Mouse (Mus musculus) right cerebral cortex, postnatal 4 days (tissue): ENCODE data around the gene Nmrk2.

Experiments
- DNase-seq: peaks from one replicate; pipeline ENCODE4 v3.0.0-alpha.2; 2022

Nmrk2 gene

DNA sequence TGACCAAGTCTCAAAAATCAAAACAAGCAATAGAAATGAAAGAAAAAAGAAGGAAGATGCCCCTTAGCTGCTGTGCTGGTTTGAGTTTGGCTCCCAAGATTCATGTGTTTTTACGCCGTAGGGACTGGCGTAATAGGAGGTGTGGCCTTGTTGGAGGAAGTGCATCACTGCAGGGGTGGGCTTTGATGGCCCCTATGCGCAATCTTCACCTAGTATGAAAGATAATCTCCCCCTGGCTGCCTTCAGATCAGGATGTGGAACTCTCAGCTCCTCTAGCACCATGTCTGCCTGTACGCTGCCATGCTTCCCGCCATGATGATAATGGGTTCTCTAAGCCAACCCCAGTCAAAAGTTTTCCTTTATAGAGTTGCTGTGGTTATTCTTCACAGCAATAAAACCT lies 14.4 kb upstream of the Nmrk2 start:
- no peak for DNase-seq

DNA sequence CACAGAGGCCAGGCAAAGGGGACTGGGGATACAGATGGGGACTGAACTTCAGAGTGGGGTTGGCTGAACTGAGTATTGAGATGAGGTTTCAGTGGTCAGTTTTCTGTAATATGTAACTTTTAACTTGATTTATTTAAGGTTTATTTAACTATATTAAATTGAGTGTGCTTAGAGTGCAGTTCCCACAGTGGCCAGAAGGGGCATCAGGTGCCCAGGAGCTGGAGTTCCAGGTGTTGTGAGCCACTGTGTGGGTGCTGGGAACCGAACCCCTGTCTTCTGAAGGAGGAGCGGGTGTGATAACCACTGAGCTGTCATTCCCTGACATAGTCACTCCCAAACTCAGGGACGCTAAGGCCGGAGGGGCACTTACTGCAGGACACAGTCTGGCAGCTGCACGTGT lies 8.3 kb upstream of the Nmrk2 start:
- no peak for DNase-seq

DNA sequence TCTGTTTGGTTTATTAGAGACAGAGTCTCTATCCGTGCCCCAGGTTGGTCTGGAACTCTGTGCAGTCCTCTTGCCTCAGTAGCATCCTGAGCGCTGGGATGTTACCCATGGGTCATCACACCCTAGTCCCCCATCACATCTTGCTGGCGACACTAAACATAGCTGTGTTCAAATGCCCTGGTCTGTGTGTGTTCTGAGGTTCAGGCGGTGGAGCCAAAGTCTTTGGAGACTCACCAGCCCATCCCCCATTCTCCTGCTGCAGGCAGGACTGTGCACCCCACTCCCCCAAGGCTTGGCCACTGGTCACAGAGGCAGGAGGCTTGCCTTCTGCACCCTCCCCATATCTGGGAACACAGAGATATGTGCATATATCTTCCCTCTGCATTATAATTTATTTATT lies 2.3 kb upstream of the Nmrk2 start:
- DNase-seq = no peak

DNA sequence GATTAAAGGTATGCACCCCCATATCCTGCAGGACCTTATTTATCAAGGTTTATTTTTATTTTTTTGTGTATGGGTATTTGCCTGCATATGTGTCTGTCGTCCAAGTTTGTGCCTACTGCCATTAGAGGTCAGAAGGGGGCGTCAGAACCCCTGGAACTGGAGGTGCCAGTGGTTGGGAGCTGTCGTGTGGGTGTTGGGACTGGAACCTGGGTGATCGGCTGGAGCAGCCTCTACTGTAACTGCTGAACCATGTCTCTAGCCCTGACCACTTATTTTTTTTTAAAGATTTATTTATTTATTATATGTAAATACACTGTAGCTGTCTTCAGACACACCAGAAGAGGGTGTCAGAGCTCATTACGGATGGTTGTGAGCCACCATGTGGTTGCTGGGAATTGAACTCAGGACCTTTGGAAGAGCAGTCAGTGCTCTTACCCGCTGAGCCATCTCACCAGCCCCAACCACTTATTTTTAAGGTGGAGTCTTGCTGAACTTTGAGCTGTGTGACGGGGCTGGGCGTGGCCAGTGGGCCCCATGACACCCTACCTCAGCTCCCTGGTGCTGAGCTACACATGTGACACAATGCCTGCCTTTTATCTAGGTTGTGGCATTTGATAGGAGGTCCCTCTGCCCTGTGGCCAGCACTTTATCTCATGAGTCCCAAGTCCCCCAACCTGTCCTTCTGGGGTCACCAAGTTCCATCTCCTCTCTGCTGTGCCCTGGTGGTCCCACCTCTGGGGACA lies 1.3 kb upstream of the Nmrk2 start:
- DNase-seq = no peak

DNA sequence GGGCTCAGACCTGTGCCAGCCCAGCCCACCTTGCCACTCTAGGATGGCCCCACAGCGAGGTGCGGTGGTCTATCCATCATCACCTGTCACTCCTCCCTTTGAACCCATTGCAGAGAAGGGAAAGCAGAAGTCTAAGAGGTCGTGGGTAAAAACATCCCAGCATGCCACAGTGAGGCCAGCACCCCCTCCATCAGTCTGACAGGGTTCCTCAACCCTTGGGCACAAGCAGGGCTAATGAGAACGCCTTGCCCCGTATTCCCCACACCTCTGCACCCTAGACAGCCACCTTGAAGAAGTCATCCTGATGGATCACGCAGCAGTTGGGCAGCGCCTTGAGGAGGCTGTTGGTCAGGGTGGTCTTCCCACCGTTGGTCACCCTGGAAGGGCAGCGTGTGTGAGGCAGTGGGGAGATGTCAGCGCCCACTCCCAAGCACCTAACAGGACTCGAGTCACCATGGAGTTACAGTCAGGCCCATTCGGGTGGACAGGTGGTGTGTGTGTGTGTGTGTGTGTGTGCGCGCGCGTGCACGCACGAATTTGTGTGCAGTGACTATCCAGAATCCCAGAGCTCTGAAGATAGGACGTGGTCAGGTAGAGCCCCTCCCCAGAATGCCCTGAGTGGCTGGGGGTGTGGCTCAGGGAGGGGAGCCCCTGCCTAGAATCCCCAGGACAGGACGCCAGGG lies 1.1 kb downstream of the Nmrk2 start:
- no peak for DNase-seq

DNA sequence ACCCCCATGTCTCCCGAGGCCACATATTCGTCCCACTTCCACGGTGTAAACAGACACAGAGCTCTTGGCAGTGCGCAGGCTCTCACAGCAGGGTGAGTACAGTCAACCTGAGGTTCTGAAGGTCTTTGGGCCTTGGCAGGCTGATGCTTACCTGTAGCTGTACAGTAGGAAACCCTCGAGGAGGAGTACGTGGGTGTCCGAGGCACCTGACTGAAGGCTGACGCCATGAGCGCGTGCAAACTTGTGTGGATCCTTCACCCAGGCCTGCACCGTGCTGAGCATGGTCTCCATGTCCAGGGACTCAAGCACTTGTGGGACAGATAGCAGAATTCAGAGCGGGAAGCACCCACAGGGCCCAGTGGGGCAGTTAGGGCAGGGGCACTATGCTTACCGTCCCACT lies 1.7 kb downstream of the Nmrk2 start:
- no peak for DNase-seq

DNA sequence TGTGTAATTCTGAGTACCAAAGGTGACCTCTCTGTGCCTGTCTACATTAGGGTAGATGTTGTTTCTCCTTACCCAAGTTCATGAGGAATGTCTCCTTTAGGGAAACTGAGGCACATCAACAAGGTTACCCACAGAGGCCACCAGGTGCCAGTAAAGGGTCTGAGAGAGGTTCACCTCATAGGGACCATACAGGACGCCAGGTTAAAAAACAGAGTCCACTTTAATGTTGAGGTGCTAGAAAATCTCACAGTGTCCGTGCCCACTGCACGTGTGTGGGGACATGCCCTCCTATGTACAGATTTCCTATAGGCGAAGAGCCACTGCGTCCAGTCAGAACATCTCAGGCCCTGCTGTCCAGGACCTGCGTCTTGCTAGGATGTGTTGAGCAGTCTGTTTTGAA lies 2.9 kb downstream of the Nmrk2 start:
- no peak for DNase-seq

DNA sequence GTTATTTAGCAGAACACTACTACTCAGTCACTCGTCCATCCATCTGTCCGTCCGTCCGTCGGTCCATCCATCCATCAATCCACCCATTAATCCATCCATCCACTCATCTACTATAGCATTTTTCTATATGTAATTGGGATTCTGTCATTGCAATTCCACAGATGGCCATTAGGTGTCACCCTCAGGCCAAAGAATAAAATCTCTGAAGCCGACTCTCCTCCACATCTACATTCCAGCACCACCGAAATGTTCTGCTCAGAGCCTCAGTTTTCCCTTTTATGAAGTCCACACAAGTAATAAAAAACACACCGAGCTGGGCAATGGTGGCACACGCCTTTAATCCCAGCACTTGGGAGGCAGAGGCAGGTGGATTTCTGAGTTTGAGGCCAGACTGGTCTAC lies 3.6 kb downstream of the Nmrk2 start:
- peak; percentile 71 for DNase-seq

DNA sequence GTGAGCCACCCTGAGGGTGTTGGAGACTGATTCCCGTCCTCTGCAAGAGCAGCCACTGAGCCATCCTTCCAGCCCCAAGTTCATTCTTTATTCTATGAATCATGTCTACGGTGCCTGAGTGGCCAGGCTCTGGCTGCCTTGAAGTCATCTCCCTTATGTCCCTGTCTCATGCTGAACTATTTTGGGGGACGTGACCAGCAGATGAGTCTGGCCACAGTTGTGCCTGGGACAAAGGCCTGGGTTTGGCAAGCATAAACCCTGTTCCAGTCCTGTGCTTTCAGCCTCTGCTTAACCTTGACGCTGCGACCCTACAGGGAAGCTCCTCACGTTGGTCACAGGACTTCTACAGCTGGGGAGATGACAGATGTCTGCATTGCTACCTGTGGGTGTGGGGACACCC lies 4.5 kb downstream of the Nmrk2 start:
- DNase-seq = no peak

DNA sequence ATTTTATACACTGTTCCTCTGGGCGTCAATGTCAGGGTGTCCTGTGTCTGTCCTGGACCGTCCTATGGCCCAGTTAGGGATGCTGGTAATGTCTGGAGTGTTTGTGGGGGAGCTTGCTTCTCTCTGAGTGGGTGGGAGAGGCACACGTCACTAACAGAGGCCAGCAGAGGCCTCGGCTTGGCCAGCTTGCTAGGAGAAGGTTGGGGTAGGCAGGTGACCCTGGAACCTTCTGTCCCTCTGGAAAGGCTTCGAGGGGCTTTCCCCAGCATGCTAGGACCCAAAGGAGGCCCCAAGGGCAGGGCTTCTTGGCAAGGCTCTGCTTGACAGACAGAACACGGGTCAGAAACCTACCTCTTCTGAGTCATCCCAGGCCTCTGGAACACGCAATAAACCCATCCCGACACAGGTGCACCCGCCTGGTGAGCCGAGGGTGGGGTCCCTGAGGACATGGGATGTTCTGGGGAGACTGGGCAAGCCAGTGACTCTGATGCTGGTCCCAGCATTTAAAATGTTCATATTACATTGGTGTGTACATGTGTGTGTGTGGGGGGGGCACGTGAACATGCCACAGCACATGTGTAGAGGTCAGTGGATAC lies 5.3 kb downstream of the Nmrk2 start:
- no peak for DNase-seq

DNA sequence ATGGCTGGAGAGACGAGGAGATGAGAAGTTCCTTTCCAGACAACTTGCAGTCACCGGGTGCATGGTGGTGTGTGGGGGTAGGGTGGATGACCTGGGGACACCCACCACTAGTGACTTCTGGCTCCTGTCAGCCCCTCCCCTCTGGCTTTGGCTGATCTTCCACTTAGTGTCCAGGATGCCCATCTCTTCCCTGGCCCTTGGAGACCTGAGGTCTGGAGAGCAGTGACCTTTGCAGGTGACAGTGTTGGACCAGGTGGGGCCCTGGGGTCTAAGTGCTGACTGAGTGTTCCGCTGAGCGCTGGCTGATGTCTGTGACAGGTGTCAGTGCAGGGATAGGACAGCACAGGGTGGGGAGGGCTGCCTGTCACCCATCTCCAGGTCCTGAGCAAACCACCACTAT lies 6.6 kb downstream of the Nmrk2 start:
- no peak for DNase-seq

DNA sequence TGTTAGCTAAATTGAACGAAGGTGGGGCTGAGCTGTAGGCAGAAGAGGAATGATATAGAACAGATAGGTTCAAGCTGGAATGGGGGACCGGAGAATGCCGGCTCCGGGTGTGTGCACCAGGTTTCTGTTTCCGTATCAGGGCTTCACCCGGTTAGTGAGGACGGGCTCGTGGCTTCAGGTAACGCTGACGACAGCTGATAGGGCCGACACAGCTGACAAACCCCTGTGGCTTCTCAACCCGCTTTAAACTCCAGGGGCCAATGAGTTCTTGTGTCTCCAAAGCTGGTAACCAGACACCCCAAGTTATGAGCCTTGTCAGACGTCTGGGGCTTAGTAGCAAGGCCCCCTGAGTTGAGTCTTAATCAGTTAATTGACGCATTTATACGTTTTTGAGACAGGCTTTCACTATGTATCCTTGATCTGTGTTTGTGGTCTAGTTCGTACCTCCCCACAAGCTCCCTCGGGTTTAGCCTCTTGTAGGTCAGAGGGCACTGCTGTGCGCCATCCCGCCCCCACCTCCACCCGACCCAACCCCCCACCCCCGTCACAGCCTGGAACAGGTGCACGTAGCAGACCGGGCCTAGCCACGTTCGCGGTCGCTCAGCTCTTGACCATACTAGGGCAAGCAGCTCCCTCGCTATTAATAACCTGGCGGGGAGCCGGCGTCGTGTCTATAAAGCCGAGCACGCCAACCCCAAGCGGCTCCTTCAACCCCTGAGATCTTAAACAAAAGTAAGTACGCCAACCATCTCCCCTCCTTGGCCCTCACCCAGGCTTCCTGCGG lies 7.7 kb downstream of the Nmrk2 start:
- no peak for DNase-seq

DNA sequence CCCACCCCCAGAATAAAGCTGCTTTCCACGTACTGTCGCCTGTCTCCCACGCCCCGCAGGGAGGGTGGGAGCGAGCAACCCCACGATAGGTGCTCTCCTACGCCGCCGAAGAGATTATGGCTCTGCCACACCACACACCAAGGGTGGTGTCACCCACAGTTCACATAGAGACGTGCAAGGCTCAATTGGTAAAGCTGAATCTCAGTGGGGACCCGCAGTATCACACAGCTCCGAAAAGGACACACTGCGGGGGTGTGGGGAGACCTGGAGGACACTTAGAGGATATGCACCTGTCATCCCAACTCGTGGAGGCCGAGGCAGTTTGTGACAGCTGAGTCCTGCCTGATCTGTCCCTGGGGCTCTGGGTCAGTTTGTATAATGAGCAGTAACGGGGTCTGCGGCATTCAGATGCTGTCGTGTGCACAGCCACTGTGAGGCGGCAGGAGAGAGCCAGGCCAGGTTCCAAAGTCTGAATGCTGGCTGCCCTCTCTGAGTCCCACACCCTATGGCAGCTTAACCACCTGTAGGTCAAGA lies 8.8 kb downstream of the Nmrk2 start:
- DNase-seq = no peak

DNA sequence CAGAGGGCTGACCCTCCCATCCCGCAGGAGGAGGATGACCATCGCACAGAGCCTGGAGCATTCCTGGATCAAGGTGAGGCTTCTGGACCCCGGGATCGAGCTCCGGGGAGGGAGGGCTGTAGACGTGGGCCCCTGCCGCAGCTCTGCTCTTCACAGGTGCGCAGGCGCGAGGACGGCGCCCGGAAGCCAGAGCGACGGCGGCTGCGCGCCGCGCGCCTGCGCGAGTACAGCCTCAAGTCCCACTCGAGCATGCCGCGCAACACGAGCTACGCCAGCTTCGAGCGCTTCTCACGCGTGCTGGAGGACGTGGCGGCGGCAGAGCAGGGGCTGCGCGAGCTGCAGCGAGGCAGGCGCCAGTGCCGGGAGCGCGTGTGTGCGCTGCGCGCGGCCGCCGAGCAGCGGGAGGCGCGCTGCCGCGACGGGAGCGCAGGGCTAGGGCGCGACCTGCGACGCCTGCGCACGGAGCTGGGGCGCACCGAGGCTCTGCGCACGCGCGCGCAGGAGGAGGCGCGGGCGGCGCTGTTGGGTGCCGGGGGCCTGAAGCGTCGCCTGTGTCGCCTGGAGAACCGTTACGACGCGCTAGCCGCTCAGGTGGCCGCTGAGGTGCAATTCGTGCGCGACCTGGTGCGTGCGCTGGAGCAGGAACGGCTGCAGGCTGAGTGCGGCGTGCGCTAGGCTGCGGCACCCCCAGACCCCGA lies 9.4 kb downstream of the Nmrk2 start:
- peak; percentile 83 for DNase-seq

DNA sequence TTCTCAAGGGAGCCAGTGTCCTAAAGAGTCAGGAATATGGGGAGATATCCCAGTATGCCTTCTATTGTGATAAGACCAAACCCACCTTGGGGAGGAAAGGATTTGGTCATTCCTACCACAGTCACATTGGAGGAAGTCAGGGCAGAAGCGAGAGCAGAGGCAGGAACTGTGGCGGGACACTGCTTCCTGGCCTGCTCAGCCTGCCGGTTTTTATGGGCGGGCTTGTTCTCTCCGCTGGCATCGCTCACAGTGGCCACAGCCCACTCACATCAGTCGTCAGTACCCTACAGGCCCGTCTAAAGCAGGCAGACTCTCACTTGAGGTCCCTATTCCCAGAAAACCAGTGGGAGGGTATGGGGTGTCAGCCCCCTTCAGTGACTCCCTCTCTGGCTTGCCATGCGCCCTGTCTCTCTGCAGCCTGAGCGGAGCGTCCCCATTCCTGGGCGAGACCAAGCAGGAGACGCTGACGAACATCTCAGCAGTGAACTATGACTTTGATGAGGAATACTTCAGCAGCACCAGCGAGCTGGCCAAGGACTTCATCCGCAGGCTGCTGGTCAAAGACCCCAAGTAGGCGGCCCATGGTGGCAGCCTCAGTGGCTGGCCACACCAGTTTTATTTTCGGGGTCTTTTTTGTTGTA lies 10.4 kb downstream of the Nmrk2 start:
- no peak for DNase-seq

DNA sequence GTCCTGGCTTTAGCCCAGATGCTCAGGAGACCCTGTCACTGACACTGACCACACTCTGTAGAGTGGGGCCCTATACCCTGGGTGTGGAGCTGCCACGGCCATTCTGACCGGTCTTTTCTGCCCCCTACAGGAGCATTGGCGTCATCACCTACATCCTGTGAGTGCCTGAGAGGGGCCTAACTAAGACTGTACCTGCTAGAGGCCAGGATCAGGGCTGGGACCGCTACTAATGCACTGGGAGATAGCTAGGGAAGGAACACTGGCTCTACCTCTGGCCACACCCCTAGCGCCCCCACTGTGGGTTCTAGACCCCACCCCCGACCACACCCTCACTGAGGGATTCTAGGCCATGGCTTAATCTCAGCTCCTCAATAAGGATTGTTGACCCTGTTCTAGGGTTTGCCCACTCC lies 10.9 kb downstream of the Nmrk2 start:
- no peak for DNase-seq

DNA sequence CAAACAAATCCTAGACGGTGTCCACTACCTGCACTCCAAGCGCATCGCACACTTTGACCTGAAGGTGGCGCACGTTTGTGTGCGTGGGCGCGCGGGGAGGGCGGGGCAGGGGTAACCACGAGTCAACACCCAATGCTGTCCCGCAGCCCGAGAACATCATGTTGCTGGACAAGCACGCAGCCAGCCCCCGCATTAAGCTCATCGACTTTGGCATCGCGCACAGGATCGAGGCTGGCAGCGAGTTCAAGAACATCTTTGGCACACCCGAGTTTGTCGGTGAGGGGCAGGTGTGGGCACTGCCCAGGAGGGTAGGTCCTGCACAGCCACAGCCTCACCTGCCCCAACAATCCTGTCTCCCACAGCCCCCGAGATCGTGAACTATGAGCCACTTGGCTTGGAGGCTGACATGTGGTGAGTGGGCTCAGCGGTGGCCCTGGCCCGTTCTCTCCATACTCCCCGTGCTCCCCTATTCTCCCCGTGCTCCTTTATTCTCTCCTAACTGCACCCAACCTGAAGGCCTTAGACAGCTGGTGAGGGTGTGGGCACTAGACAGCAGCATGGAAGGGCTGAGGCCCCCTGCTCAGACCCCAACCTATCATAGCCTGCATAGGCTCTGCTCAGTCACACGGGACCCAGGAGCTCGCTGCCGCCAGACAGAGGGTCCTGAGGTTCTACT lies 11.5 kb downstream of the Nmrk2 start:
- DNase-seq = no peak

DNA sequence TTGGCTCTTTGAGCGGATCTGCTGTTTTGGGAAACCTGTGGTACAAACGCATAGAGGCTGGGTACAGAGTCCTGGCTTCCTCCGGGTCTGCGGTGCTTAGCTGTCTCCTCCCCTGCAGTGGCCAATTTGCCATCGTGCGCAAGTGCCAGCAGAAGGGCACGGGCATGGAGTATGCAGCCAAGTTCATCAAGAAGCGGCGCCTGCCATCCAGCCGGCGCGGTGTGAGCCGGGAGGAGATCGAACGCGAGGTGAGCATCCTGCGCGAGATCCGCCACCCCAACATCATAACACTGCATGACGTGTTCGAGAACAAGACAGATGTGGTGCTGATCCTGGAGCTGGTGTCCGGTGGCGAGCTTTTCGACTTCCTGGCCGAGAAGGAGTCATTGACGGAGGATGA lies 12.0 kb downstream of the Nmrk2 start:
- no peak for DNase-seq

DNA sequence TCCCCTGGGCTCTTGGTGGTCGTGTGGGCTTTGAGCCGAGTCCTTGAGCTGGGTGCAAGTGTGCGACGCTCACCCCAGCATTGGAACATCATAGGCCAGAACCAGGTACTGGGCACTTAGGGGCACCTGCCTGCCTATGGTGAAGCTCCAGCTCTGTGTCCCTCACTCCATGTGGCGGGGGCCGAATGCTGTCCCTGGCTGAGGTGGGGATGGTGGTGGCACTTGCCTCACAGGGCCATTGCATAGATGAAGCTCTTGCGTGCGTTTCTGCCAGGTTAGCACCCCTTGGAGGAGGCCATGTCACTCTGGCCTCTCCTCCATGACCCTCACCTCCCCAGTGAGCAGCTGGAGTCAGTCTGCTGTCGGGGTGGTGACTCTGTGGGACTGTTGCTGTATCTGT lies 14.7 kb downstream of the Nmrk2 start:
- DNase-seq = no peak

DNA sequence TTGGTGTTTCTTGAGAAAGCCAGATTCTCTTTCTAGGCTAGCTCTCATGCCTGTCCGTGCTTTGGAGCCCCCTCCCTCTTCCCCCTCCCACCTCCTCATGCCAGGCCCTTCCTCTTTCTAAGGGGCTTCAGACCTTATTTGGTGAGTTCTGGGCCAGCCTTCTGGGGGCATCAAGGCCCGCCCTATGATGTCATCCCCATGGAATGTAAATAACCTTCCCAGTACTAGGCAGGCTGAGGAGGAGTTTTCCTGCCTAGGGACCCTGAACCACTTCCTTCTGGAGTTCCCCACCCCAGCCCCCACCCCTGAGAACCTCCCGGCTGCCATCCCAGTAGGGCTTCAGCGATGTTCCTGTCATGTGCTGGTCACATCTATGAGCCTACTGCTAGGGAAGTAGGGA lies 17.1 kb downstream of the Nmrk2 start:
- no peak for DNase-seq

DNA sequence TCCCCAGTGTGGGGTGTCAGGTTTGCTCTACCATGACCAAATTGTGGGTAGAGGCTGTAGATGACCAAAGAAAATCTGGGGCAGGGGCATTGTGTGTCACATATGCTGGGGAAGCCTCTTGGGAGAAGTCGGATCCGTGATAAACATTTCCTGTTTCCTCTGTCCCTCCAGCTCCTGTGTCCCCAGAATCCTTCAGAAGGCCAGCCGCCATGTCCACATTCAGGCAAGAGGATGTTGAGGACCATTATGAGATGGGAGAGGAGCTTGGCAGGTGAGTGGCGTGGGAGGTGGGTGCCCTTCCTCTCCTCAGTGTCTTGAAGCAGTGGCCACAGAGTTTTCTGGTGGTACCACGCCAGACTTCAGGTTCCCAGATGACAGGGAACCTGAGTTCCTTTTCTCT lies 18.0 kb downstream of the Nmrk2 start, which contains the start of gene 4930442H23Rik:
TSS of gene 4930442H23Rik (minus strand) at position 45 of the 400 bp plus-strand sequence.
- no peak for DNase-seq
